Mouse (Mus musculus): Measurements from ENCODE around the gene Cwc22. TPM values are rescaled to one million over a fixed set of nuclear protein-coding genes. Genes with fewer than 3 reads are reported as not detected.

Cwc22 gene
- polyA plus RNA-seq, 1 experiment from 2014 or later = 28.8 TPM

DNA sequence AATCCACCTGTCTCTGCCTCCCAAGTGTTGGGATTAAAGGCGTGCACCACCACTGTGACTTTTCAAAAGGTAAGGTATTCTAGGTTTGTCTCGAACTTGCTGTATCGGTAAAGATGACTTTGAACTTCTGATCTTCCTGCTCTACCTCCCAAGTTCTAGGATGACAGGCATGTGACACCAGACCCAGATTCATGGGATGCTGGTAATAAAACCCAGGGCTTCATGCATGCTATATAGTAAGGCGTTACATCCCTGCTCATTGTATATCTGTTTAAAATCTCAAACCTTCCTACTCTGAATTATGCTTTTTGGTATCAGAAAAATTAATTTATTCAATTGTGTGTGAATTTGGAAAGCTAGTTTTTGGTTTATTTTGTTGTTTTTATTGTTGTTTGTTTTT is 59.0 kb downstream of the Cwc22 start:
- Histone ChIP-seq H3K27me3 (ENCODE audit: insufficient read depth, poor library complexity, severe bottlenecking) (no peaks in the 10 kb centered on the region), H3K9me3 (no peaks in the 10 kb centered on the region), H3K4me1 (replicated peaks) (no peaks in the 10 kb centered on the region), H3K36me3 (peaks cover 1% of the 10 kb centered on the region; the same call in 1 of the 2 replicates), H3K27ac (no peak overlapping the region), H3K4me3 (no peak overlapping the region)
- DNase-seq (ENCODE audit: low spot score) = no peak
- 89% methylated on average over 4 of the region's 4 CpGs for WGBS

DNA sequence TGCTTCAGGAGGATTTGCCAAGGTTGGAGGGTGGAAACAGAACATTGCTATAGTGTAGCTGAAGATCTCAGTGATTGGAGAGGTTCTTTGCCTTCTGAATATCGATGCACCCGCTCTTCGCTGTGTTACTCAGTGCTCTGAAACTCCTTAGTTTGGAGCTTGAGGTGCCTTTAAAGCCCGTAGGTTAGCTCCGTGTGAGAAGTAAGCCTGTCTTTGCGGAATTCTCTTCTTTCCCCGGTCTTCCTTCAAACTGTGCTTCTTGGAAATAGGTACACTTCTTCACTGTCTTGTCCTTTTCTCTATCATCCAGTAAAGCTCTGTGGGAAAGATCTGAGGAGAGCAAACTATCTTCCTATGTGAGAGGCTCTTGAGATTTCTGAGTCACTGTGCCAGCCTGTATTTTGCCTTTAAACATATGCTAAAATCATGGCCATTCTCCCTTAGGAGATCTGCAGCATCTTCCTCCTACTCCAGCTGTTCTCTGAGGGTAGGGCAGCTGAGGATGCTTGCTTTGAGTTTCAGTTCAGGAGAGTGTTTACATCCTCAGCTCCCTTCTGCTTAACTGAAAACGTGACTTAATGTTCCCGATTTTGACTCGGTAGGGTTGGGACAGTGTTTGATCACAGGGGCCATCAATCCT is 60.6 kb downstream of the Cwc22 start:
- WGBS = 89% methylated on average over 10 of the region's 10 CpGs
- no peak for DNase-seq (ENCODE audit: low spot score)
- no peak overlapping the region for H3K27ac ChIP-seq
- no peaks in the 10 kb centered on the region for H3K9me3 ChIP-seq
- H3K27me3 ChIP-seq (ENCODE audit: insufficient read depth, poor library complexity, severe bottlenecking) = no peaks in the 10 kb centered on the region
- no peaks in the 10 kb centered on the region for H3K36me3 ChIP-seq
- H3K4me3 ChIP-seq = no peak overlapping the region
- H3K4me1 ChIP-seq (replicated peaks) = no peaks in the 10 kb centered on the region

DNA sequence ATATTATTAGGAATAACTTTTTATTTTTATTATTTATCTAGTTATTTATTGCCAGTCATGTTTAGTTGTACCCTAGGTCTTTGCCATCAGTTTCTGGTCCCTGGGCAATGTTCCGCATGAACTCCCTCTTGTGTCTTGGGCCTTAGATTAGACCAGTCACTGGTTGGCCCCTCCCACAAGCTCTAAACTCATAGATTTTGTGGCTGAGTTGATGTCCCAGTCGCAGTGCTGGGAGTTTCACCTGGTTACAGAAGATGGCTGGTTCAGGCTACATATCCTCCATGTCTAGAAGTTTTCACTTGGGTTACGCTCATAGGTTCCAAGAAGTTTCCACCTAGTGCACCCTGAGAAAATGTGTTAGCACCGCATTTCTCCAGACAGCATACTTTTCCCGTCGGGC is 61.1 kb downstream of the Cwc22 start:
- no peaks in the 10 kb centered on the region for H3K9me3 ChIP-seq
- no peaks in the 10 kb centered on the region for H3K27me3 ChIP-seq (ENCODE audit: insufficient read depth, poor library complexity, severe bottlenecking)
- H3K4me3 ChIP-seq = no peak overlapping the region
- H3K36me3 ChIP-seq = no peaks in the 10 kb centered on the region
- H3K27ac ChIP-seq = no peak overlapping the region
- no peak for DNase-seq (ENCODE audit: low spot score)
- 93% methylated on average over 6 of the region's 6 CpGs for WGBS
- no peaks in the 10 kb centered on the region for H3K4me1 ChIP-seq (replicated peaks)

DNA sequence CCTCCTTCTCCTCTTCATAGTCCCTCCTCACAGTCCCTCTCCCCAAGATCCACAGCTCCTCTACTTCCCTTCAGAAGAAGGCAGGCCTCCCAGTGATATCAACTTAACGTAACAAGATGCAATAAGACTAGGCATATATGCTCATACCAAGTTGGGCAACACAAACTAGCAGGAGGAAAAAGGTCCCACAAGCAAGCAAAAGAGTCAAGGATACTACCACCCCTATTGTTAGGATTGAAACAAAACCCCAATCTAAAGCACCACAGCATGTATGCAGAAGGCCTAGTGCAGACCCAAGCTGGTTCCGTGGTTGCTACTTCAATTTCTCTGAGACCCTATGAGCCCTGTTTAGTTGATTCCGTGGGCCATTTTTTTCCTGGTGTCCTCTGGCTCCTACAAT is 61.7 kb downstream of the Cwc22 start:
- H3K9me3 ChIP-seq = no peaks in the 10 kb centered on the region
- no peak for DNase-seq (ENCODE audit: low spot score)
- WGBS = 92% methylated on average over 3 of the region's 3 CpGs
- no peaks in the 10 kb centered on the region for H3K36me3 ChIP-seq
- H3K4me3 ChIP-seq = no peak overlapping the region
- no peaks in the 10 kb centered on the region for H3K27me3 ChIP-seq (ENCODE audit: insufficient read depth, poor library complexity, severe bottlenecking)
- H3K4me1 ChIP-seq (replicated peaks) = no peaks in the 10 kb centered on the region
- H3K27ac ChIP-seq = no peak overlapping the region

DNA sequence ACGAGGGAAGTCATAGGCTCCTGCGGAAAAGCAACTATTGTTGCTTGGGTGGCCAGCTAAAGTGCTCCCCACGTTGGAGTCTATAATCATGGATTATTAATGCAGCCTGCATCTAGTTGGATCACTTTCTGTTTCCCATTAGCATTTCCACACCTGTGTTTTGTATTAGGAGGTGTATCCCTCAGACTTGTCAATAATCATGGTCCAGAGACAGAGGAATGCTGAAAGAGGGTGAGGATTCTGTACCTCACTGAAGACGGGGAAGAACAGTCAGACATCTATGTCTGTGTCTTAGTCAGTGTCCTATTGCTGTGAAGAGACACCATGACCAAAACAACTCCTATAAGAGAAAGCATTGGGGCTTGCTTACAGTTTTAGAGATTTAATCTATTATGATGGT is 63.2 kb downstream of the Cwc22 start:
- no peaks in the 10 kb centered on the region for H3K36me3 ChIP-seq
- H3K27me3 ChIP-seq (ENCODE audit: insufficient read depth, poor library complexity, severe bottlenecking) = no peaks in the 10 kb centered on the region
- WGBS = 92% methylated on average over 4 of the region's 4 CpGs
- no peak overlapping the region for H3K27ac ChIP-seq
- no peaks in the 10 kb centered on the region for H3K4me1 ChIP-seq (replicated peaks)
- H3K9me3 ChIP-seq = no peaks in the 10 kb centered on the region
- no peak for DNase-seq (ENCODE audit: low spot score)
- H3K4me3 ChIP-seq = no peak overlapping the region

DNA sequence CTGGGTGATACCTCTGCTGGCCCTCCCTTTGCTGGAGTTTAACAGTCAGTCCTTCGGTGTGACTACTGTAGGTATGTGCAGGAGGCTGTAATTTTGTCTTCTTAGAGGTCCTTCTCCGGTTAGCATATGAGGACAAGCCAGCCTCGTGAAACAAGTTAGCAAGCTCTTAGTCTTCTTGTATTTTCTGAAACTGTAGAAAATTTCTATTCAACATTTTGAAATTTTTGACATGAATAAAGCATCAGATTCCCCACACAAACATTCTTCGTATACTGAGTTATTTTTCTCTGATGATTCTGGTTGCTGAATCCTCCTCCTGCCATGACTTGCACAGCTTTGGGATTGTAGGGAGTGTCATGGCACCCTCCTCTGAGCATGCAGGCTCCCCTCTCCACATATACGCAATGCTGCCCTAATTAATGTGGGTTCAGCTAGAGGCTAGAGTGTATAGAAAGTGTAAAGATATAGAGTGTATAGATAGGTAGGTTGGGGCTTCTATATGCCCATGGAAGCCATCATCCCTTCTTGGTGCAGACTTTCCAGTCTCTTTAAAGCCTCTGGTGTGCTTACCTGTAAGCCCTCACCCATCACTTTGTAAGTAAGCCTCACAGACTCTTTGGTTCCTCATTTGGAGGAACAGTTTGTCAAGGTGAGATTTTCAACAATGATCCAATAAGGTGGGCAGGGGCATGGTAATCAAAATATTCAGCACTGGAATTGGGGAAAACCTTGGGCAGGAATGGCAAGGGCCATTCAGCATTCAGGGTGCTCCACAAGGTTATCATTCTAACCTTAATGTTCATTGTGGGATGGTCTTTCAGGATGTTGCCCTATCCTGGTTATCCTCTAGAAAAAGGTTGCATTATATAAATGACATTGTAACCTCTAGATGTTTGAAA is 64.6 kb downstream of the Cwc22 start:
- Histone ChIP-seq H3K9me3 (no peaks in the 10 kb centered on the region), H3K4me3 (no peak overlapping the region), H3K36me3 (no peaks in the 10 kb centered on the region), H3K27ac (no peak overlapping the region), H3K4me1 (replicated peaks) (no peaks in the 10 kb centered on the region), H3K27me3 (ENCODE audit: insufficient read depth, poor library complexity, severe bottlenecking) (no peaks in the 10 kb centered on the region)
- no peak for DNase-seq (ENCODE audit: low spot score)
- 88% methylated on average over 5 of the region's 5 CpGs for WGBS

DNA sequence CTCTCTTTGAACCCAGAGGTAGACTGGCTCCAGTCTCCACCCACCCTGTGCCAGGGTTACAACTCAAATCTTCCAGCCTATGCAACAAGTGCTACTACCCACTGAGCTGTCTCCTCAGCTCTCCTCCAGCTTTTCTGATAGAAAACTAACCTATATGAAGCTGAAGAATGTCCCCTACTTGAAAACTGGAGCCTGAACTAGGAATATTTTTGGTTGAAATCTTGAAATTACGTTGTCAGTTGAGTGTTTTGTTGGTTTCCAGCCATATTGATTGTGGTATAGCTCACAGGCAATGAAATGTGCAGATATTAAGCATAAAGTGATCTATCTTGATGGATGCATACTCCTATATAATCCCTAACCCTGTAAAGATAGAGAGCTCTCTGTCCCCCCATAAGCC is 65.8 kb downstream of the Cwc22 start:
- Histone ChIP-seq H3K36me3 (no peaks in the 10 kb centered on the region), H3K9me3 (no peaks in the 10 kb centered on the region), H3K4me1 (replicated peaks) (no peaks in the 10 kb centered on the region), H3K4me3 (no peak overlapping the region), H3K27me3 (ENCODE audit: insufficient read depth, poor library complexity, severe bottlenecking) (no peaks in the 10 kb centered on the region), H3K27ac (no peak overlapping the region)
- no peak for DNase-seq (ENCODE audit: low spot score)
- WGBS = 90% methylated on average over 1 of the region's 1 CpGs

DNA sequence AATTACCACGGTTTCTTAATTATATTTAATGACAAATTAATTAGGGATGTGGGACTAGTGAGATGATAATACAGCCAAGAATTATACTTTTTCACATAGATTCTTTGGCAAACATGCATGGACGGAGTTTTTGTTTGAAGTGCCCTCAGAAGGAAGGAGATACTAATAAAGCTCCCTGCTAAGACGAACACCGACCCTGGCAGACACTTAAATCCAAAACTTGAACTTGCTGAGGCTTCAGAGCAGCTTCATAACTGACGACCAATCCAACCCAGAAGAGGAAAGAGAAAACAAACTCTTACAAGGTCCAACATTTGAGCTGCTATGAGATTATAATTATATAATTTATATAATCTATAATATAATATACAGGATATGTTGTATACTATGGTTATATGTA is 66.4 kb downstream of the Cwc22 start:
- H3K4me3 ChIP-seq = no peak overlapping the region
- no peaks in the 10 kb centered on the region for H3K9me3 ChIP-seq
- DNase-seq (ENCODE audit: low spot score) = no peak
- no peaks in the 10 kb centered on the region for H3K4me1 ChIP-seq (replicated peaks)
- no peaks in the 10 kb centered on the region for H3K27me3 ChIP-seq (ENCODE audit: insufficient read depth, poor library complexity, severe bottlenecking)
- WGBS = 82% methylated on average over 5 of the region's 5 CpGs
- H3K27ac ChIP-seq = no peak overlapping the region
- H3K36me3 ChIP-seq = no peaks in the 10 kb centered on the region

DNA sequence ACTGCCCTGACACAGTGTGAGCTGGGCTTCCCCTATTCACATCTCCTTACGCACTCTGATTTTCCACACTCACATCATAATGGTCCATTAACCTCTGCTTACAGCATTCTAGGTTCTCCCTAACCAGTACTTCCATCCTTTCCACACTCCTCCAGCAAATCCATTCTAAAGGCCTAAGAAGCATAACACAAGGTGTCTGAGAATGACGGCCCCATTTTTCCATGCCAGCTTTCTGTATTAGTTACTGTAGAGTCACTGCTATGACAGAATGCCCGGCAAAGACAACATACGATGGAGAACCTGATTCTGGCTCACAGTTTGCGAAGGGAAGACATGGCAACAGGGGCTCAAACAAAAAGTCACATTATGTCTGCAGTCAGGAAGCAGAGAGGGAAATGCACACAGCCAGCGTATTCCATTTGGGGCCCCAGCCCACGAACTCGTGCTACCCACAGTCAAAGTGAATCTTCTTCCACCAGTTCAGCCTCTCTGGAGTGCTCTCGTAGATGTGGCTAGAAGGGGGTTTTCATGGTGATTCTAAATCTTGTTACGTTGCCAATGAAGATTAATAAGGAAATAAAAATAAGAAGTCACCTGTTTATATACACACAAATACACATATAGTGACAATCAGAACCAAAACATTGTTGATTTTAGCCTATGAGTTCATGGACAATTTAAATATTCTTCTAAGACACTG is 68.9 kb downstream of the Cwc22 start:
- no peak overlapping the region for H3K4me3 ChIP-seq
- no peaks in the 10 kb centered on the region for H3K9me3 ChIP-seq
- no peaks in the 10 kb centered on the region for H3K27me3 ChIP-seq (ENCODE audit: insufficient read depth, poor library complexity, severe bottlenecking)
- no peaks in the 10 kb centered on the region for H3K4me1 ChIP-seq (replicated peaks)
- DNase-seq (ENCODE audit: low spot score) = no peak
- no peaks in the 10 kb centered on the region for H3K36me3 ChIP-seq
- no peak overlapping the region for H3K27ac ChIP-seq
- whole genome bisulfite sequencing = 89% methylated on average over 10 of the region's 10 CpGs

DNA sequence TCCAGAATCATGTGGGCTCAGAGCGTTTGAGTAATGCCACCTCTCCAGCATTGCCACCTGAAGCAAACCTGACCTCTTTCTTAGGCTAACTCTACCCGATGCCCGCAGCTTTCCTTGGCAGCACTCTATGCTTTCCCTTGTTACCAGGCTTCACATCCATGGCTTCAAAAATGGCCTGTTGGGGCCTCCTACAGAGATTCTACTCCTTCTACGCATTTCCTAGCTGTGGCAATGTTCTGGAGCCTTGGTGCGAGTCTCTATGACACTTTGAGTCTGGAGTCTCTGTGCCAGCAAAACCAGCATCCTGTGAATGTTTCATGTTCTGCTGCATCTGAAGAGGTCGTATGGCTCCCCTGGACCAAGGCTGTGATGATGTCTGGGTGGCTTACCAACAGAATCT is 69.8 kb downstream of the Cwc22 start:
- H3K27me3 ChIP-seq (ENCODE audit: insufficient read depth, poor library complexity, severe bottlenecking) = no peaks in the 10 kb centered on the region
- H3K4me3 ChIP-seq = no peak overlapping the region
- no peaks in the 10 kb centered on the region for H3K4me1 ChIP-seq (replicated peaks)
- no peak for DNase-seq (ENCODE audit: low spot score)
- WGBS = 90% methylated on average over 6 of the region's 6 CpGs
- H3K36me3 ChIP-seq = no peaks in the 10 kb centered on the region
- H3K27ac ChIP-seq = no peak overlapping the region
- no peaks in the 10 kb centered on the region for H3K9me3 ChIP-seq

DNA sequence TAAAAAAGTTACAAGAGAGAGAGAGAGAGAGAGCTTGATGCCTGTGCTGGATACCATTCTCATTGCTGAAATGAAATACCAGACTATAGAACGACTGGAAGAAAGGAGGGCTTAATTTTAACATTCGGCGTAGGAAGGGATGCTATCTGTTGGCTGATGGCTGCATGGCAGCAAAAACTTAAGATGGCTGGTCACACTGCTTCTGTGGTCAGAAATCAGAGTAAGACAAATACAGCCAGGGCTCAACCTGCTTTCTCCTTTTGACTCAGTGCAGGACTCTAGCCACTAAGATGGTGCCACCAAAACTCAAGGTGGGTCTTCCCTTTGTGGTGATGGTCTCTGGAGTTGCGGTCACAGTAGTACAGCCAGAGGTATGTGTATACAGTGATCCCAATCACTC is 70.7 kb downstream of the Cwc22 start:
- Histone ChIP-seq H3K27ac (no peak overlapping the region), H3K27me3 (ENCODE audit: insufficient read depth, poor library complexity, severe bottlenecking) (no peaks in the 10 kb centered on the region), H3K9me3 (no peaks in the 10 kb centered on the region), H3K4me1 (replicated peaks) (no peaks in the 10 kb centered on the region), H3K4me3 (no peak overlapping the region), H3K36me3 (no peaks in the 10 kb centered on the region)
- WGBS = 93% methylated on average over 4 of the region's 4 CpGs
- no peak for DNase-seq (ENCODE audit: low spot score)

DNA sequence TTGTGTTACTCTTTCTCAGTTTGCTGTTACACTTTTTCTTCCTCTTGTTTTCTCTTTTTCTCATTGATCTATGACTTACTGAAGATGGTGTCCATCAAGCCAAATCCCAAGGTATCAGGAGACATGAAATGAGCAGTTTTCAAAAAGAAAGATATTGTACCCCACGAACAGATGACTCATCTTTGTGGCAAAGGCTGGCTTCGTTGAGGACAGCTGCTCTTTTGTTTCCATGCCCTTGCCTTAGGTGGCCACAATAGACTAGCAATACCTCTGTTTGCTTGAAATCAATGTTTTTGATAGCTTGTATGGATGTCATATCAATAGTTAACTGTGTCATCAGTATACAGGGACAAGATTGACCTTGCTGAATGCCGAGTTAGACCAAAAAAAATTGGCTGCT is 71.5 kb downstream of the Cwc22 start:
- DNase-seq (ENCODE audit: low spot score) = no peak
- Histone ChIP-seq H3K4me1 (replicated peaks) (no peaks in the 10 kb centered on the region), H3K27ac (no peak overlapping the region), H3K36me3 (no peaks in the 10 kb centered on the region), H3K27me3 (ENCODE audit: insufficient read depth, poor library complexity, severe bottlenecking) (no peaks in the 10 kb centered on the region), H3K4me3 (no peak overlapping the region), H3K9me3 (no peaks in the 10 kb centered on the region)
- 87% methylated on average over 3 of the region's 3 CpGs for WGBS

DNA sequence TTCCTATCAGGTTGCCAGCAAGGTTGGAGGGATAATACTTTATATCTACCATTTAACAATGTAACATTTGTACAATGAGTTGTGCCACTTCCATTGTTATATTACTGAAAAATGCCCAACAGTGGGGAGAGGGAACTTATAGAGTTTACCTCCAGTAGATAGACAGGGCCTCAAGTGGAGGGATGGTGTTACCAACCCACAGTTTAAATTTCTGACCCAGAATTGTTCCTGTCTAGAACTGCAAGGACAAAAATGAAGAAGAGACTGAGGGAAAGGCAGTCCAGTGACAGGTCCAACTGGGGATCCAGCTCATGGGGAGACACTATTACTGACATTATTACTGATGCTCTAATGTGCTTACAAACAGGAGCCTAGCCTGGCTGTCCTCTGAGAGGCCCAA is 72.4 kb downstream of the Cwc22 start:
- H3K27me3 ChIP-seq (ENCODE audit: insufficient read depth, poor library complexity, severe bottlenecking) = no peaks in the 10 kb centered on the region
- no peak overlapping the region for H3K4me3 ChIP-seq
- H3K9me3 ChIP-seq = no peaks in the 10 kb centered on the region
- H3K4me1 ChIP-seq (replicated peaks) = no peaks in the 10 kb centered on the region
- no peaks in the 10 kb centered on the region for H3K36me3 ChIP-seq
- no peak overlapping the region for H3K27ac ChIP-seq
- DNase-seq (ENCODE audit: low spot score) = no peak
